Mouse (Mus musculus) kidney, adult 11 months (tissue): ENCODE measurements around the gene Plekhd1.

Experiments used
- DNase-seq: peaks from one replicate; pipeline ENCODE4 v3.0.0; 2022

The Plekhd1 gene

GRCm38 (mm10) chr12:80692269-80692972 is at the start of gene Plekhd1:
Gene Plekhd1 (plus strand): TSS chr12:80692591.
- DNase-seq: peak; percentile 85

GRCm38 (mm10) chr12:80642725-80643692 is 49.4 kb upstream of the Plekhd1 start:
- peak; percentile 38 for DNase-seq

GRCm38 (mm10) chr12:80643693-80644505 is 48.5 kb upstream of the Plekhd1 start, which contains the start of the genes Slc39a9 and Erh:
Gene Slc39a9 (plus strand): TSS chr12:80643883.
Gene Erh (minus strand): TSS chr12:80644341.
- peak; percentile 95 for DNase-seq

- DNase-seq: no peak
Measured at GRCm38 (mm10) chr12:80644506-80644868, 47.9 kb upstream of the Plekhd1 start.

GRCm38 (mm10) chr12:80646377-80646776 is 46.0 kb upstream of the Plekhd1 start:
- DNase-seq: no peak

GRCm38 (mm10) chr12:80653951-80654658 is 38.3 kb upstream of the Plekhd1 start:
- peak; percentile 60 for DNase-seq

GRCm38 (mm10) chr12:80654659-80655025 is 37.7 kb upstream of the Plekhd1 start:
- peak; percentile 10 for DNase-seq

- no peak for DNase-seq
Measured at GRCm38 (mm10) chr12:80658661-80659060, 33.7 kb upstream of the Plekhd1 start.

- no peak for DNase-seq
Measured at GRCm38 (mm10) chr12:80662322-80662721, 30.1 kb upstream of the Plekhd1 start.

- DNase-seq: no peak
Measured at GRCm38 (mm10) chr12:80663935-80664334, 28.5 kb upstream of the Plekhd1 start.

GRCm38 (mm10) chr12:80668391-80668790 is 24.0 kb upstream of the Plekhd1 start:
- DNase-seq: no peak

- DNase-seq: peak; percentile 39
Measured at GRCm38 (mm10) chr12:80673170-80673569, 19.2 kb upstream of the Plekhd1 start.

- DNase-seq: peak; percentile 15
Measured at GRCm38 (mm10) chr12:80681340-80681739, 11.1 kb upstream of the Plekhd1 start.

GRCm38 (mm10) chr12:80683554-80683953 is 8.8 kb upstream of the Plekhd1 start:
- no peak for DNase-seq

- DNase-seq: no peak
Measured at GRCm38 (mm10) chr12:80684316-80684715, 8.1 kb upstream of the Plekhd1 start.

- peak; percentile 31 for DNase-seq
Measured at GRCm38 (mm10) chr12:80687788-80688211, 4.6 kb upstream of the Plekhd1 start.

GRCm38 (mm10) chr12:80689696-80690095 is 2.7 kb upstream of the Plekhd1 start:
- no peak for DNase-seq

GRCm38 (mm10) chr12:80691671-80692091 is 710 bp upstream of the Plekhd1 start:
- DNase-seq: peak; percentile 35

- DNase-seq: no peak
Measured at GRCm38 (mm10) chr12:80693700-80694099, 1.3 kb downstream of the Plekhd1 start.

GRCm38 (mm10) chr12:80695004-80695403 is 2.6 kb downstream of the Plekhd1 start:
- peak; percentile 27 for DNase-seq

- DNase-seq: no peak
Measured at GRCm38 (mm10) chr12:80698526-80699143, 6.2 kb downstream of the Plekhd1 start.

GRCm38 (mm10) chr12:80699144-80699531 is 6.7 kb downstream of the Plekhd1 start:
- no peak for DNase-seq
